Mouse (Mus musculus) megakaryocyte-erythroid progenitor cell, adult 5-6 weeks (primary cell): ENCODE data around the gene Them7. TPM values are rescaled to one million over a fixed set of nuclear protein-coding genes. Genes with fewer than 3 reads are reported as not detected.

ENCODE experiments used
- total RNA-seq, 2 experiments: library from RNA; stranded (forward) in 1 of 2; stranded (reverse) in 1 of 2; fragments of 200-1000, 215-1000 nt in 1 of 2; fragments of >200 nt in 1 of 2; fragmentation: Nextera tagmentation in 1 of 2; gene quantifications; 2 replicates each; pipeline ENCODE4 v1.2.3; 2014 to 2017

Gene Them7
- total RNA-seq, 2 experiments from 2014 or later, result 2.7 TPM

Other genes with a start within 250 kb of the Them7 start
- gene Eif3m, start 207.2 kb upstream of the Them7 start, total RNA-seq (2014; fragmentation: Nextera tagmentation), result 374 and 410 TPM in 2 replicates
- gene Eif3m, start 207.2 kb upstream of the Them7 start, total RNA-seq (2017), result 379 and 415 TPM in 2 replicates
- not detected in 2 replicates for gene Gm11060, start 132.3 kb upstream of the Them7 start, total RNA-seq (2014; fragmentation: Nextera tagmentation)
- not detected in 2 replicates for gene Gm11060, start 132.3 kb upstream of the Them7 start, total RNA-seq (2017)
- not detected in 2 replicates for gene Wt1, start 97.8 kb upstream of the Them7 start, total RNA-seq (2014; fragmentation: Nextera tagmentation)
- not detected in 2 replicates for gene Wt1, start 97.8 kb upstream of the Them7 start, total RNA-seq (2017)
- gene Rcn1, start 175.0 kb downstream of the Them7 start, total RNA-seq (2014; fragmentation: Nextera tagmentation), result 17.4 and 20.1 TPM in 2 replicates
- gene Rcn1, start 175.0 kb downstream of the Them7 start, total RNA-seq (2017), result 31.7 and 39.9 TPM in 2 replicates